Mouse (Mus musculus): Measurements from ENCODE around the gene Mien1. TPM values are rescaled to one million over a fixed set of nuclear protein-coding genes. Genes with fewer than 3 reads are reported as not detected.
A peak's percentile ranks its signal among the peaks of the same experiment; 100 is the strongest.

Mien1 gene
- polyA plus RNA-seq, 1 experiment from 2014 or later = 269 TPM

GRCm38 (mm10) chr11:98473916-98474479 is 35.2 kb upstream of the Mien1 start:
- Histone ChIP-seq H3K9ac (no peak overlapping the region), H3K4me3 (no peak overlapping the region), H3K9me3 (no peaks in the 10 kb centered on the region), H3K27me3 (0 out of 2 replicates have a peak, but pooled peaks cover 6% of the 10 kb centered on the region), H3K36me3 (no peaks in the 10 kb centered on the region), H3K4me1 (replicated peaks) (peaks cover 4% of the 10 kb centered on the region; the same call in 1 of the 2 replicates), H3K27ac (no peak overlapping the region), H3K4me2 (no peak overlapping the region)
- 66% methylated on average over 8 of the region's 8 CpGs for WGBS
- ATAC-seq (ENCODE audit: low FRiP score) = no peak

GRCm38 (mm10) chr11:98472696-98473095 is 33.9 kb upstream of the Mien1 start:
- Histone ChIP-seq H3K4me3 (no peak overlapping the region), H3K27me3 (0 out of 2 replicates have a peak, but pooled peaks cover 6% of the 10 kb centered on the region), H3K9me3 (no peaks in the 10 kb centered on the region), H3K4me1 (replicated peaks) (peaks cover 4% of the 10 kb centered on the region; the same call in 1 of the 2 replicates), H3K4me2 (no peak overlapping the region), H3K9ac (no peak overlapping the region), H3K27ac (no peak overlapping the region), H3K36me3 (no peaks in the 10 kb centered on the region)
- WGBS = 33% methylated on average over 4 of the region's 4 CpGs
- no peak for ATAC-seq (ENCODE audit: low FRiP score)

- Histone ChIP-seq H3K4me1 (replicated peaks) (peaks cover 4% of the 10 kb centered on the region; the same call in 1 of the 2 replicates), H3K27ac (no peak overlapping the region), H3K9ac (no peak overlapping the region), H3K27me3 (0 out of 2 replicates have a peak, but pooled peaks cover 11% of the 10 kb centered on the region), H3K36me3 (no peaks in the 10 kb centered on the region), H3K4me2 (no peak overlapping the region), H3K4me3 (no peak overlapping the region), H3K9me3 (no peaks in the 10 kb centered on the region)
- 83% methylated on average over 6 of the region's 6 CpGs for WGBS
- no peak for ATAC-seq (ENCODE audit: low FRiP score)
Measured at GRCm38 (mm10) chr11:98470795-98471194, 32.0 kb upstream of the Mien1 start.

GRCm38 (mm10) chr11:98469761-98470714 is 31.2 kb upstream of the Mien1 start:
- Histone ChIP-seq H3K27ac (no peak overlapping the region), H3K27me3 (0 out of 2 replicates have a peak, but pooled peaks cover 13% of the 10 kb centered on the region), H3K36me3 (no peaks in the 10 kb centered on the region), H3K4me1 (replicated peaks) (peaks cover 4% of the 10 kb centered on the region; the same call in 1 of the 2 replicates), H3K9ac (no peak overlapping the region), H3K4me3 (no peak overlapping the region), H3K9me3 (no peaks in the 10 kb centered on the region), H3K4me2 (no peak overlapping the region)
- ATAC-seq (ENCODE audit: low FRiP score) = no peak
- WGBS = 87% methylated on average over 22 of the region's 22 CpGs

- no peak overlapping the region for H3K4me2 ChIP-seq
- peaks cover 31% of the 10 kb centered on the region for H3K27me3 ChIP-seq
- no peaks in the 10 kb centered on the region for H3K4me1 ChIP-seq (replicated peaks)
- H3K9ac ChIP-seq = no peak overlapping the region
- WGBS = 84% methylated on average over 6 of the region's 6 CpGs
- no peak overlapping the region for H3K4me3 ChIP-seq
- no peaks in the 10 kb centered on the region for H3K36me3 ChIP-seq
- H3K9me3 ChIP-seq = no peaks in the 10 kb centered on the region
- H3K27ac ChIP-seq = no peak overlapping the region
- no peak for ATAC-seq (ENCODE audit: low FRiP score)
Measured at GRCm38 (mm10) chr11:98464516-98464915, 25.7 kb upstream of the Mien1 start.

GRCm38 (mm10) chr11:98463911-98464310 is 25.1 kb upstream of the Mien1 start:
- H3K4me3 ChIP-seq = no peak overlapping the region
- H3K27ac ChIP-seq = no peak overlapping the region
- no peaks in the 10 kb centered on the region for H3K4me1 ChIP-seq (replicated peaks)
- peaks cover 38% of the 10 kb centered on the region for H3K27me3 ChIP-seq
- no peak overlapping the region for H3K9ac ChIP-seq
- 86% methylated on average over 9 of the region's 9 CpGs for WGBS
- H3K4me2 ChIP-seq = no peak overlapping the region
- no peak for ATAC-seq (ENCODE audit: low FRiP score)
- H3K9me3 ChIP-seq = no peaks in the 10 kb centered on the region
- no peaks in the 10 kb centered on the region for H3K36me3 ChIP-seq

GRCm38 (mm10) chr11:98462255-98462654 is 23.5 kb upstream of the Mien1 start:
- H3K27ac ChIP-seq = no peak overlapping the region
- no peak overlapping the region for H3K9ac ChIP-seq
- no peaks in the 10 kb centered on the region for H3K9me3 ChIP-seq
- WGBS = 90% methylated on average over 6 of the region's 6 CpGs
- no peak overlapping the region for H3K4me3 ChIP-seq
- H3K4me1 ChIP-seq (replicated peaks) = peaks cover 8% of the 10 kb centered on the region; the same call in 1 of the 2 replicates
- no peak for ATAC-seq (ENCODE audit: low FRiP score)
- H3K36me3 ChIP-seq = no peaks in the 10 kb centered on the region
- peaks cover 46% of the 10 kb centered on the region for H3K27me3 ChIP-seq
- H3K4me2 ChIP-seq = no peak overlapping the region

GRCm38 (mm10) chr11:98461109-98461720 is 22.4 kb upstream of the Mien1 start:
- ATAC-seq (ENCODE audit: low FRiP score) = no peak
- WGBS = 51% methylated on average over 6 of the region's 6 CpGs
- Histone ChIP-seq H3K9me3 (no peaks in the 10 kb centered on the region), H3K9ac (no peak overlapping the region), H3K4me1 (replicated peaks) (peaks cover 8% of the 10 kb centered on the region; the same call in 1 of the 2 replicates), H3K4me3 (no peak overlapping the region), H3K36me3 (no peaks in the 10 kb centered on the region), H3K27me3 (peaks cover 44% of the 10 kb centered on the region), H3K4me2 (no peak overlapping the region), H3K27ac (no peak overlapping the region)

- Histone ChIP-seq H3K27ac (no peak overlapping the region), H3K36me3 (no peaks in the 10 kb centered on the region), H3K4me3 (no peak overlapping the region), H3K9ac (no peak overlapping the region), H3K4me1 (replicated peaks) (peaks cover 8% of the 10 kb centered on the region; the same call in 1 of the 2 replicates), H3K27me3 (peaks cover 48% of the 10 kb centered on the region), H3K4me2 (no peak overlapping the region), H3K9me3 (no peaks in the 10 kb centered on the region)
- ATAC-seq (ENCODE audit: low FRiP score) = no peak
- WGBS = 84% methylated on average over 9 of the region's 9 CpGs
Measured at GRCm38 (mm10) chr11:98459860-98460259, 21.1 kb upstream of the Mien1 start.

- Histone ChIP-seq H3K36me3 (no peaks in the 10 kb centered on the region), H3K27me3 (peaks cover 48% of the 10 kb centered on the region), H3K9ac (no peak overlapping the region), H3K9me3 (no peaks in the 10 kb centered on the region), H3K4me1 (replicated peaks) (peaks cover 8% of the 10 kb centered on the region; the same call in 1 of the 2 replicates), H3K4me3 (no peak overlapping the region), H3K27ac (no peak overlapping the region), H3K4me2 (no peak overlapping the region)
- ATAC-seq (ENCODE audit: low FRiP score) = no peak
- 23% methylated on average over 11 of the region's 11 CpGs for WGBS
Measured at GRCm38 (mm10) chr11:98459071-98459741, 20.4 kb upstream of the Mien1 start.

GRCm38 (mm10) chr11:98458121-98458990 is 19.6 kb upstream of the Mien1 start:
- ATAC-seq (ENCODE audit: low FRiP score) = no peak; the same call in 1 of the 2 replicates
- no peaks in the 10 kb centered on the region for H3K36me3 ChIP-seq
- peak overlapping the region; percentile 71 for H3K4me2 ChIP-seq
- H3K27me3 ChIP-seq = peaks cover 48% of the 10 kb centered on the region
- H3K27ac ChIP-seq = peak overlapping the region; percentile 71
- peak overlapping the region; percentile 72 for H3K9ac ChIP-seq
- 3% methylated on average over 21 of the region's 30 CpGs for WGBS
- peak overlapping the region; percentile 58 for H3K4me3 ChIP-seq
- H3K9me3 ChIP-seq = no peaks in the 10 kb centered on the region
- H3K4me1 ChIP-seq (replicated peaks) = peaks cover 8% of the 10 kb centered on the region; the same call in 1 of the 2 replicates
